Mouse (Mus musculus): ENCODE data around the gene Olfr1396. TPM values are rescaled to one million over a fixed set of nuclear protein-coding genes. Genes with fewer than 3 reads are reported as not detected.

Olfr1396 gene
- total RNA-seq (2021): 0.53 and 0.67 TPM in 2 replicates
- long read RNA-seq, experiment 1: 0 reads
- long read RNA-seq, experiment 2: 0 reads

GRCm38 (mm10) chr11:49114774-49115173 lies at the start of gene Olfr1396:
Gene Olfr1396 (minus strand): TSS chr11:49114874.
- DNase-seq: no peak

DNA sequence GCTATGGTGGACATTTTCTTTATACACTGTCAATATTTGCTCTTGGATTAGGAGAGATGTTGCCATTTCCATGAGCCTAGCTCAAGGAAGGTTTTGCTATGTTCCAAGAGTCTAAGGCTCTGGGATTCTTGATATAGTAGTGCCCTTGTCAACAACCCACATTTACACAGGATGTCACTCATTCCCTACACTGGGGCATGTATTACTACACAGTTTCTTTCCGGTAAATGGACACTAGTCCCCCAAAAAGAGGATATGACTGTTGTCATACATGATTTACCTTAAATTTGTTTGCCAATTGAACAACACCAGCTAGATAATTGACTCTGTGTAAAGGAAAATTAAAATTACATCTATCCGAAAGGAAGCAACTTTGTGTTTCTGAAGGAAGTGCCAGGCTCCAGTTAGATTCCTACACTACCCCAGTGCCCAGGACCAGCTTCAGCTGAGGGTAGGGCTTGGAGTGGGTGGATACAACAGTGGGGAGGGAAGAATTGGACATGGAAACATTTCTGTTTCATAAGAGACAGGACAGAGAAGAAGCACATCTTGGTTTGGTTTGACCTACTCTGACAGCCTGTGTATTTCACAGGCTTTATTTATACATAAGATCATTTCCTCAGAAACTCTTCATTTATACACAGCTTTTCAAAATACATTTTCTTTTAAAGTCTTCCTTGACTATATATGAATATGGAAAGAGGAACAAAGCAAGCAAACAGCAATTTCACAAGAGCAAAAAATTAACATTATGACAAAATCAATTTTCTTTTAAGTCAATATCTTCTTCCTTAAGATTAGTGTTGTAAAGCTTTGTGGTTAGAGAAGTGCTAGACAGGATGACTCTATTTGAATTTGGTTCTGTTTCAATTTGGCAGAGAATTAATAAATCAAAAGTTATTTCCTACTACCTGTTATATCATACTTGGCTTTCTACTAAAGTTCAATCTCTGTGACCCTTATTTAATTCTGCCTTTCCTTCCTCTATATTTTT lies 42.4 kb upstream of the Olfr1396 start:
- no peak for DNase-seq

DNA sequence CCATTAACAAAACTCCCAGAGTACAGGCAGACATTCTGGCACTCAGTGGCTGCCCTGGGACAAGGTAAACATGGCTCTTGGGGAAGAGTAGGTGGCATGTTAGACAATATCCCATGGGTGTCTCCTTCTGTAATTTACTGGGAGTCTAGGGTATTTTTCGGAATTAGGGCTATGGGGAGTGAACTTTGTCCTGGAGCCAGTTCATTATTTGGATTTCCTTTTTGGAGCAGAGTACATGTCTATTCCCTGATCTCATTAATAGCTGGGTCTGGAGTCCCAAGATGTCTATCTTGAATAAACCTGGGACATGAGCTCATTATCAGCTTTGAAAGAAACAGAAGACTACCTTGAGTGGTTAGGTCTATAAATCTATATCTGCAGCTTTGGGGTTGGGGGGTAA lies 39.4 kb upstream of the Olfr1396 start, which contains the start of gene Olfr1394:
Gene Olfr1394, plus strand, starts transcription at position 301 of the 400 bp plus-strand sequence.
- DNase-seq: no peak

GRCm38 (mm10) chr11:49141974-49142373 lies 27.3 kb upstream of the Olfr1396 start, which contains the start of gene Olfr1395:
Gene Olfr1395 (plus strand): TSS chr11:49142274.
- no peak for DNase-seq

DNA sequence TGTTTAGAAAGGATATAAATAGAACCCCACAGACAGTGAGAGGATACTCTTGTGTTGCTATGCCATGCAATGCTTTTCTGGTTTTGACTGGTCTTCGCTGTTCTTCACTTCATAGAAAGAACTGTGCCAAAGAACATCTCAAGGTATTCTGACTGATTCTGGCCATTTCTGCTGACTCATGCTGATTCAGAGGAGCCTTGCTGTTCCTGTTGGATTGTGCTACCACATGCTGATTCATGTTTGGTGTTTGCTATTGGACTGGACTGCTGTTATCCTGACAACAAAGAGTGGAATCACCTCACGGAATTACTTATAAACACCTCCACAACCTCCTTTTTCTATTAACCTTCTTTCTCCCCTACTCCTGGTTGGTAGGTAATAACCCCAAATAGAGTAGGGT lies 9.5 kb upstream of the Olfr1396 start:
- DNase-seq: no peak

DNA sequence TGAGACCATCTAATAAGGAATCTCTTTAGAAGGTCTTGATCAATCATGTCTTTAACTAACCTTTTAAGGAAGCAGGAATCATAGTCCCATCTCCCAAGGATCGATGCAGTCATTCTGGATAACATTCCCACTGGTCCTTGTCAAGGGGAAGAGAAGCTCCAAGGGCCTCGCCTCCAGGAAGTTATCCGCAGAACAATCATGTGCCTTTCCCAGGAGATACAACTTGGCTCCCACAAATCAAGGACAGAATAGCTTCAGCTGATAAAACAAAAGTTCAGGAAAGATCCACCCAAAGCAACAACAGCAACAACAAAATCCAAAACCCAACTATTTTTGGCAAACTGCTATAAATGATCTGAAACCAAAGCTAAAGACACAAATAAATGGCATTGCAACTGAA lies 5.0 kb upstream of the Olfr1396 start:
- no peak for DNase-seq

DNA sequence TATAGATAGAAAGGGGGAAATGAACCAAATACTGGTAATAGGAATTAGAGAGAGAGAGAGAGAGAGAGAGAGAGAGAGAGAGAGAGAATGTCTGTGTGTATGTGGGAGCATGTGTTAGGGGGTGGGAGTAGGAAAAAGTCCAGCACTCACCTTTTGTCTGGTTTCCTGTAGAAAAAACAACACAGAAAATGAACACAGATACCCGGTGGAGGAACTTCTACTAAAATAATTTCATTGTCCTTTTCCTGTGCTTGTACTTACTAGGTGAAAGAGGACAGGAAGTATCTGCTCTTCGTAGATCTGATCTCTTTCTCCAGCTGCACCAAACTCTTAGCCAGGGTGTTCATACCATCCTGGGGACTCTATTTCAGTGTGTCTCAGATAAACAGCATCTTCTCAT lies 516 bp downstream of the Olfr1396 start:
- DNase-seq: no peak

DNA sequence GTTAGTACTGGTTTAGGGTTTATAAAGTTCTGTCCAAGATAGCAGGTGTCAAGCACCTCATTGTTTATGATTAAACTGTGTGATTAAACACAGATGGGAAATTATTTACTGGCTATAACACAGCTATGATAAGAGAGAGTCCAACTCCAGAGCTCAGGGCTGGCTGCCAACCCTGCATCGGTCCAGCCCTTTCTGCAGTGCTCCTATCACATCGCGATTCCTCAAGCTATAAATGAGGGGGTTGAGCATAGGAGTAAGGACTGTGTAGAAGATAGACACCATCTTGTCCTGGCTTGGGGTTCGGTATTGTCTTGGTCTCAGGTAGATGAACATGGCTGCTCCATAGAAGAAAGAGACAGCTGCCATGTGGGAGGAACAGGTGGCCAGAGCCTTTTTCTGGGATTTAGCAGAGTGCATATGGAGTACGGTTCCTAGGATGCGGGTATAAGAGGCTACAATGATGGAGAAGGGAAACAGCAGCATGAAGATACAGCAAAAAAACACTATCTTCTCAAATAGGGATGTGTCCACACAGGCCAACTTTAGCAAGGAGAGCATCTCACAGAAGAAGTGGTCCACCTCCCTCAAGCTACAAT lies 2.0 kb downstream of the Olfr1396 start:
- no peak for DNase-seq

GRCm38 (mm10) chr11:49111000-49111399 lies 3.7 kb downstream of the Olfr1396 start:
- no peak for DNase-seq

GRCm38 (mm10) chr11:49108833-49109232 lies 5.8 kb downstream of the Olfr1396 start:
- DNase-seq: peak; percentile 41

- no peak for DNase-seq
These were observed 6.8 kb downstream of the Olfr1396 start for GRCm38 (mm10) chr11:49107650-49108537.

- DNase-seq: no peak
These were observed 8.9 kb downstream of the Olfr1396 start for GRCm38 (mm10) chr11:49105752-49106151.

DNA sequence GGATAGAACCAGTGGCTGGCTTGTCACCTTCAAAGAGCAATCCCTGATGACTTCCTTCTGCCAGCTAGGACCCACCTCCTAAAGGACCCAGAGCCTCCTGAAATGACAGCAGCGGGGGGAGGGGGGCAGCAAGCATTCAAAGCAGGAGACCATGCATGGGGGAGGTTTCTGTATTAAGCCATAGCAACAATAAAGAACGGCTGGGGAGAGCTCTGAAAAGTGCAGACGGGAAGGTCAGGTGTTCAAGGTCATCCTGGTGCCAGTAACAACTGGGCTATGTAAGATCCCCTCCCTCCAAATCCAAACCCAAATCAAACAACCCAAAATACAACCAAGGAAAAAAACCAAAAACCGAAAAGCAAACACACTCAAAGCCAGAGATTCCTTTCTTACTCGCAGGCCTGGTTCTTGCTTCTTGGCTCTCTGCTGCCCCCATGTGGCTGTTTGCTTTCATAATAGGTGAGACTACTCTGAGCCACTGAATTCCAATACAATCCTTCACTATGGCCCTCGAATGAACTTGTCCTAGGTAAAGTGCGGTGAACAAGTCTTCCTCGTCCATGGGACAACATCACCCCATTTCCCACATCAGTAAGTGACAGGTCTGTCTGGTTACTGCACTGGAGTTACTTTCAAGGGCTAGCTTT lies 11.5 kb downstream of the Olfr1396 start:
- DNase-seq: peak; percentile 93

- no peak for DNase-seq
These were observed 13.2 kb downstream of the Olfr1396 start for GRCm38 (mm10) chr11:49101500-49101899.

GRCm38 (mm10) chr11:49100409-49100808 lies 14.3 kb downstream of the Olfr1396 start:
- no peak for DNase-seq

GRCm38 (mm10) chr11:49095367-49095766 lies 19.3 kb downstream of the Olfr1396 start:
- DNase-seq: no peak

DNA sequence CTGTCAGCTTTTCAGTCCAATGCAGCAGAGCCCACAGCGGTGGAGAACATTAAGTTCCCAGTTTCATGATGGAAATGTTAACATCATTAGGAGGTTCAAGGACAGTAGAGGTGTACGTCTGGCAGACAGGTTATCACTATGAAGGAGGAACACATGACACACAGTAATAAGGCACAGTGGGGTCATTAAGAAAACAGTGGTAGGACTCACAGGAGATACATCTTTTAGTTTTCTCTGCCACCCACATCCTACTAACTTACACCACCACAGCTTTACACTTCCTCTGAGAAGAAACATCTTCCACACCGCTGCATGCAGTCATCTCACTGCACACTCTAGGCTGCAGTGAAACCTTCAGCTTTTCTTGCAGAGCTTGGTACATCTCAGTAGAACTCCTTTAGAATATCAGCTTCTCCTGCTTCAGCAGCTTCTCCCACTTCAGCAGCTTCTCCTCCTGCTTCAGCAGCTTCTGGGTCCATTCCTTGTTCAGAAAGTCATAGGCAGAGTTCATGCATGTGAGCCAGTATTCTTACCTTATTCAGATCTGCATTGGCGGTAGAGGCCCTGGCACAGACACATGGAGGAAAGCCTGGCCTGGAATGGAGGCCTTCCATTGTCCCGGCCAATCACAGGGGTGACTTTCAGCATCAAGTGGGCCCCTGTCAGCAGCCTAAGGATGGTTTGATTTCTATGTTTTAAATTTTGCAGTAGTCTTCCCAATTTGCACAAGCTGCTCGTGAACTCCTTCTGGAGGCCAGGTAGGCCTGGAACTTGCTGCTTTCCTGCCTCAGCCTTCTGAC lies 20.6 kb downstream of the Olfr1396 start:
- DNase-seq: no peak

- no peak for DNase-seq
These were observed 21.9 kb downstream of the Olfr1396 start for GRCm38 (mm10) chr11:49092786-49093185.

DNA sequence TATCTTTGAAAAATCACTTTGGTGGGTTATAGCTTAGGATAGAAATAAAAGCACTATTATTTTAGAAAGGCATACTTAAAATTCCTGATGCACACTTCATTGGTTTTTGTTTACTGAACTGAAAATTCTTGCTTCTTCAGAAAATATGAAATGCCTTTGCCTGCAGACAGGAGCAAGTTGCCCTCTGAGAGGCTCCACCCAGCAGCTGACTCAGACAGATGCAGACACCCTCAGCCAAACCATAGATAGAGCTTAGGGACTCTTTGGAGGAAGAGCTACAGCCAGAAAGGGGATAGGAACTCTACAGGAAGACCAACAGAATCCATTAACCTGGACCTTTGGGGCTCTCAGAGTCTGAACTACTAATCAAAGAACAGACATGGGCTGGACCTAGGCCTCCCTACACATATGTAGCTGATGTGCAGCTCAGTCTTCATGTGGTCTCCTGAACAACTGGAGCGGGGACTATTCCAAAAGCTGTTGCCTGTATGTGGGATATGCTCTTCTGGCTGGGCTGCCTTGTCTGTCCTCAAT lies 22.6 kb downstream of the Olfr1396 start:
- DNase-seq: no peak

DNA sequence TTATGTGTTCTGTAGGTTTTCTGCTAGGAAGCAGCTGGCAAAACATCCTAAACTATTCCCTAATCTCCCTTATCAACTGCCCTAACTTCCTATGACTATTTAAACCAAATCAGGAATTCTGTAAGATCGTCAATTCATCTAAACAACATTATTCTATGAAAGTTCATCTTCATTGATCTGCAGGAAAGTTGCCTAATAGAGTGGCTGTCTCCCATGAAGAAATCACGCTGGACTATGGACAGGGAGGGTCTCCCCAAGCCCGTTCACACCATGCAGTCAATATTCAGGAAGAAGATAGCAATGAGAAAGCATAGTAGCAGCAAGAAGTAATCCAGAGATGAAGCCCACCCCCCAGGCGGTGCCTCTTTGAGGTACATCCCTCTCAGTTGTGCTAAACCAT lies 23.5 kb downstream of the Olfr1396 start:
- no peak for DNase-seq
